Comparison of ENCODE assay signal across 8 mouse cellular contexts in the genomic region with DNA sequence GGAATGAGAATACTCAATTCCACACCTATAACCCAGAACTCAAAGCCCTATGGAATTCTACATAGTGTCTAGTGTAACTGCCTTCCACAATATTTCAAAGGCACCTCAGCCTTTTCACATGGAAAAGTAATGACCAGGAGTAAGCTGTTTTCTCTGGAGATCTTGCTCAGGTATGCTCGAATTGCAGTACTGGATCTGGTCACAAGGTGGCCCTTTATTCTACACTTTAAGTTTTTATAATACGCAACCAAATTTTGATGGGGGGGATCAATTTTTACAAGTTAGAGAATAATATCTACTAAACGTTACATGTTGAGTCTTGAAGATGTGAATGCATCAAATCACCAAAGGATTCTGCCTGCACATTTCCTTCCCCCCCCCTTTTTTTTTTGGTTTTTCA. TPM values are rescaled to one million over a fixed set of nuclear protein-coding genes. Genes with fewer than 3 reads are reported as not detected.
DNase-seq lines count a peak whose midpoint lies in the region; ATAC-seq and TF ChIP-seq lines count a peak whose summit lies in the region.

No protein-coding gene starts in this region.

- H3K4me1 ChIP-seq in cerebellum, adult 2 months (ENCODE audit: control insufficient read depth, insufficient read depth, low read length) = no peaks in the 10 kb centered on the region
- no peaks in the 10 kb centered on the region for H3K4me1 ChIP-seq in cortical plate, adult 2 months (ENCODE audit: control insufficient read depth, insufficient read depth, low read length)
- no peaks in the 10 kb centered on the region for H3K4me1 ChIP-seq in lung, postnatal 0 days (ENCODE audit: insufficient read depth, low read depth, low read length)

- peak; percentile 33 to 37 for DNase-seq in cerebellum, adult 2 months
- DNase-seq in cerebellum, adult 11 months = no peak
- peak; percentile 41 for DNase-seq in layer of hippocampus, adult 11-12 months (ENCODE audit: low spot score)
- DNase-seq in layer of hippocampus, adult 9-11 months = no peak
- DNase-seq in lung, postnatal 0 days (ENCODE audit: low spot score) = peak; percentile 44
- DNase-seq in spleen, postnatal 4 days (ENCODE audit: low spot score in 2 of 2) = no peak

- TF ChIP-seq CTCF in cerebellum, adult 2 months (IDR thresholded peaks at IDR 0.05; ENCODE audit: borderline replicate concordance, insufficient read depth, low read depth, low read length) = peak; percentile 34; the same call in 1 of the 2 replicates
- TF ChIP-seq CTCF in cortical plate, adult 2 months (IDR thresholded peaks at IDR 0.05; ENCODE audit: extremely low read depth, insufficient read depth, low read length) = peak; percentile 31; the same call in 1 of the 2 replicates
- TF ChIP-seq CTCF in lung, postnatal 0 days (IDR thresholded peaks at IDR 0.05) = peak; percentile 64

- no peak overlapping the region for H3K4me2 ChIP-seq in lung, postnatal 0 days (replicated peaks; ENCODE audit: low read depth, low read length)

- WGBS in cerebellum, adult 2 months = 10% methylated on average over 3 of the region's 3 CpGs
- 36% methylated on average over 3 of the region's 3 CpGs for WGBS in lung, postnatal 0 days

- no peak for TF ChIP-seq POLR2A in cerebellum, adult 2 months (IDR thresholded peaks at IDR 0.05; ENCODE audit: borderline replicate concordance, insufficient read depth, low read length)
- TF ChIP-seq POLR2A in cortical plate, adult 2 months (IDR thresholded peaks at IDR 0.05; ENCODE audit: extremely low read depth, insufficient read depth, low read length) = no peak

- TF ChIP-seq EP300 in lung, postnatal 0 days (IDR thresholded peaks at IDR 0.05) = no peak

- H3K27ac ChIP-seq in cerebellum, adult 2 months (ENCODE audit: insufficient read depth, low read length) = no peak overlapping the region
- no peak overlapping the region for H3K27ac ChIP-seq in cortical plate, adult 2 months (ENCODE audit: insufficient read depth, low read length)
- no peak overlapping the region for H3K27ac ChIP-seq in lung, postnatal 0 days (ENCODE audit: low read length)

- no peak overlapping the region for H3K9ac ChIP-seq in lung, postnatal 0 days (replicated peaks; ENCODE audit: low read depth)

- no peaks in the 10 kb centered on the region for H3K9me3 ChIP-seq in lung, postnatal 0 days (ENCODE audit: low read length)

- no peaks in the 10 kb centered on the region for H3K36me3 ChIP-seq in lung, postnatal 0 days (ENCODE audit: insufficient read depth, low read length)

- ATAC-seq in CD4-positive, CD25-positive, alpha-beta regulatory T cell, adult 4 months = peak; percentile 56
- ATAC-seq in lung, postnatal 0 days = no peak

- H3K4me3 ChIP-seq in cerebellum, adult 2 months (replicated peaks; ENCODE audit: insufficient read depth, low read depth, low read length) = no peak overlapping the region
- H3K4me3 ChIP-seq in cortical plate, adult 2 months (ENCODE audit: insufficient read depth, low read length) = no peak overlapping the region
- no peak overlapping the region for H3K4me3 ChIP-seq in lung, postnatal 0 days (ENCODE audit: low read depth, low read length)

- no peaks in the 10 kb centered on the region for H3K27me3 ChIP-seq in cerebellum, adult 2 months (ENCODE audit: control insufficient read depth, insufficient read depth, low read length)
- H3K27me3 ChIP-seq in lung, postnatal 0 days (replicated peaks; ENCODE audit: insufficient read depth, low read length) = no peaks in the 10 kb centered on the region

RNA-seq across cellular contexts. Expression of gene Tceal9, which starts 6.8 kb away (rescaled TPM):
- 112 and 117 TPM in 2 replicates for polyA plus RNA-seq in cerebellum, adult 2 months (2012; rRNA removed)
- 10 to 100 TPM; 44.1 to 53.8 TPM for polyA plus RNA-seq in CD4-positive, CD25-positive, alpha-beta regulatory T cell, adult 4 months (2017; shearing (Covaris generic))
- 104 TPM in 2 replicates for polyA plus RNA-seq in cortical plate, adult 2 months (2012; rRNA removed)
- polyA plus RNA-seq in lung, postnatal 0 days (2015; fragmentation: Nextera tagmentation; extraction: Ambion mirVana) = 721 and 732 TPM in 2 replicates

RNA-seq across cellular contexts. Expression of gene Bex1, which starts 22.8 kb away (rescaled TPM):
- polyA plus RNA-seq in cerebellum, adult 2 months (2012; rRNA removed) = 110 and 114 TPM in 2 replicates
- not detected for polyA plus RNA-seq in CD4-positive, CD25-positive, alpha-beta regulatory T cell, adult 4 months (2017; shearing (Covaris generic))
- polyA plus RNA-seq in cortical plate, adult 2 months (2012; rRNA removed) = 88.0 and 94.0 TPM in 2 replicates
- 16.7 and 17.1 TPM in 2 replicates for polyA plus RNA-seq in lung, postnatal 0 days (2015; fragmentation: Nextera tagmentation; extraction: Ambion mirVana)

RNA-seq across cellular contexts. Expression of gene Tceal7, which starts 23.5 kb away (rescaled TPM):
- polyA plus RNA-seq in cerebellum, adult 2 months (2012; rRNA removed) = 0.22 and 0.33 TPM in 2 replicates
- not detected for polyA plus RNA-seq in CD4-positive, CD25-positive, alpha-beta regulatory T cell, adult 4 months (2017; shearing (Covaris generic))
- polyA plus RNA-seq in cortical plate, adult 2 months (2012; rRNA removed) = 1.4 and 1.7 TPM in 2 replicates
- 0.17 and 0.43 TPM in 2 replicates for polyA plus RNA-seq in lung, postnatal 0 days (2015; fragmentation: Nextera tagmentation; extraction: Ambion mirVana)

RNA-seq across cellular contexts. Expression of gene Bex3, which starts 31.9 kb away (rescaled TPM):
- 465 and 491 TPM in 2 replicates for polyA plus RNA-seq in cerebellum, adult 2 months (2012; rRNA removed)
- 10 to 100 TPM; 65.2 to 72.9 TPM for polyA plus RNA-seq in CD4-positive, CD25-positive, alpha-beta regulatory T cell, adult 4 months (2017; shearing (Covaris generic))
- 440 and 459 TPM in 2 replicates for polyA plus RNA-seq in cortical plate, adult 2 months (2012; rRNA removed)
- polyA plus RNA-seq in lung, postnatal 0 days (2015; fragmentation: Nextera tagmentation; extraction: Ambion mirVana) = 275 and 314 TPM in 2 replicates

RNA-seq across cellular contexts. Expression of gene Tceal5, which starts 34.4 kb away (rescaled TPM):
- polyA plus RNA-seq in cerebellum, adult 2 months (2012; rRNA removed) = 123 and 134 TPM in 2 replicates
- polyA plus RNA-seq in CD4-positive, CD25-positive, alpha-beta regulatory T cell, adult 4 months (2017; shearing (Covaris generic)) = not detected
- 162 and 186 TPM in 2 replicates for polyA plus RNA-seq in cortical plate, adult 2 months (2012; rRNA removed)
- polyA plus RNA-seq in lung, postnatal 0 days (2015; fragmentation: Nextera tagmentation; extraction: Ambion mirVana) = 0.97 and 1.1 TPM in 2 replicates

Comparison
In these comparisons a context has a peak if more than half of its experiments do, and no peak if none do; other contexts are left out.
1. DNase-seq: peak in cerebellum, adult 2 months (2 of 2), layer of hippocampus, adult 11-12 months (single experiment) and lung, postnatal 0 days (single experiment); none in cerebellum, adult 11 months (single experiment), layer of hippocampus, adult 9-11 months (single experiment) and spleen, postnatal 4 days (0 of 2).
2. RNA of gene Bex1, which starts 22.8 kb away (polyA plus RNA-seq): 110 to 114 TPM in cerebellum, adult 2 months, 88.0 to 94.0 TPM in cortical plate, adult 2 months and 16.7 to 17.1 TPM in lung, postnatal 0 days; not detected in CD4-positive, CD25-positive, alpha-beta regulatory T cell, adult 4 months; every median in the first group is over 10 times any median in the second.
3. Peak in every context shown above with its lines, with median percentiles within 50 percentile points of each other: CTCF ChIP-seq.